Mouse (Mus musculus) neural tube, postnatal 0 days (tissue): ENCODE data around the gene Ehbp1l1. TPM values are rescaled to one million over a fixed set of nuclear protein-coding genes. Genes with fewer than 3 reads are reported as not detected.

Experiments
- microRNA-seq: library from miRNA; unstranded; fragments of <30 nt; microRNA quantifications from one replicate; pipeline ENCODE4, GENCODE M21; 2016
- polyA plus RNA-seq: library from polyadenylated mRNA; unstranded; fragments of >200 nt; fragmentation: Nextera tagmentation; extraction: Ambion mirVana; gene quantifications from 2 replicates; pipeline ENCODE4 v1.2.1, GENCODE M21; 2015

The Ehbp1l1 gene
- polyA plus RNA-seq, result 39.6 and 46.6 TPM in 2 replicates

DNA sequence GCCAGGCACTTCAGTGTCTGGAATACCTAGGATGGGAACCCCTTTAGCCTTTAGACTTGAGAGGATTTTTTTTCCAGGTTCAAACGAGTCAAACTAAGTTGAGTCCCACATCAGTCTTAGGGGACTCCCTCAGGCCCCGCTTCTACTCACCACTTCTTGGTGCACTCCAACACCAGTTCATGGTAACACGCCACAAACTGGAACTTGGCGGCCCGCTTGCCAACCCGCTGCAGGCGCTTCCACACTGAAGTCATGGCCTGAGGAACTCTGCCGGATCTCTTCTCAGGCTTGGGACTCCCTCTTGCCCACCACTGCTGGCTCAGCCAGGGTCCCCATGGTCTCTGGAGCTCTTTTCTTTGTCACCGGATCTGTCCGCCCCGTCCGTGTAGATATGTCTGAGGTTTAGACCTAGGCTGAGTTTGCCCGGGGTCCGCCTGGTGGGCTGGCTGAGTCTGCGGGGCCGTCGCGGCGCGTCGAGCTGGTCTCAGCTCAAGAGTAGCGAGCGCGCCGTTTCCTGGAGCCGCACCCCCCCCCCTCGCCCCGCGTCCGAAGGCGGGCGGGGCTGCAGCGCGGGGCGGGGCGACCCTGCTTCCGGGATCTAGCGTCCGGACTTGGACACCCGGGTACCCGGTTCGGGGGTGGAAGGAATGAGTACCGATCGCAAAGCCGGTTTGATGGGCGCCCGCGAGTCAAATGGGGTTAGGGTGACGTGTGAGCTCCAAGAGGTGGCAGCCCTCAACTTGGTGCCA lies at the start of gene Ehbp1l1:
Gene Ehbp1l1 (minus strand): TSS at position 551 of the 749 bp plus-strand sequence.

DNA sequence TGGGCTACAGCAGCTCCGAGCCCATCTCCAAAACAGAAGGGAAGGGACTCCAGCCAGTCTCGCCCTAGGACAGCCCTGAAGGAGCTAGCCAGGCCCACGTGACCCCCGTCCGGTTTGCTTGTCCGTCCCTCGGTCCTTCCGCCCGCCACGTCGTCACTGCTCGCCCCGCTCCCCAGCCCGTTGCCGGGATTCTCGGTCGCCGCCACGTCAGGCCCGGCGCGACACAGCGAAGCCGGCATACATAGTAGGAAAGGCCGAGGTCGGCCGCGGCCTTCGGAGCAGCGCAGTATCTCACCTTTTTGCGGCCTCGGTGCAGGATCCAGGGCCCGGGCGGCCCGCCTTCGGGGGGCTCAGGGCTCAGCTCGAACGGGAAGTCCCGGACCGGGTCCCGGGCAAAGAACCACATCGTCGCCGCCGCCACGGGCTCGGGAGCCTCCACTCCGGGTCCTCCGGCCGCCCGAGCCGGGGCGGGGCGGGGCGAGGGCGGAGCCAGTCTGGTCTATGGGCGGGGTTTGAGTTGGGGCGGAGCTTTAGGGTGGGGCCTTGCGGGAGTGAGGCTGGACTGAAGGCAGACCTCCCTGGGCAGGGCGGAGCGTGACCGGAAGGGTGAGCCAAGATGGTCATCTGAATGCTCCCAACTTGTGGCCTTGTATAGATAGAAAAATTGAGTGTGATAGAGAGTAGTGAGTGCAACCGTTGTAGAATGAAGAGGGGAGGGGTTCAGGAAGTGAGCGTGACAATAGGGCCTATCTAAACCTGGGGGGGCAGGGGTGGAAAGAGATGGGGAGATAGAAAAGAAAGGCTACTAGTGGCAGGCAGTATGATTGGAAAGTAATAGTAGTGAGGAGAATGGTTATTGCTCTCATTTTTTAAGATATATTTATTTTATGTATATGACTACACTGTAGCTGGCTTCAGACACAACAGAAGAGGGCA lies 45.1 kb upstream of the Ehbp1l1 start, which contains the start of gene Scyl1:
Gene Scyl1 (minus strand): TSS at position 495 of the 936 bp plus-strand sequence.

GRCm38 (mm10) chr19:5740320-5741317 lies 14.5 kb upstream of the Ehbp1l1 start, which contains the start of gene Ltbp3:
Gene Ltbp3 (plus strand): TSS chr19:5740904.

GRCm38 (mm10) chr19:5729444-5729815 lies 3.3 kb upstream of the Ehbp1l1 start, which contains the start of gene Fam89b:
Gene Fam89b (minus strand): TSS chr19:5729653.

GRCm38 (mm10) chr19:5704163-5704800 lies 21.8 kb downstream of the Ehbp1l1 start, which contains the start of gene Kcnk7:
Gene Kcnk7 (plus strand): TSS chr19:5704367.

GRCm38 (mm10) chr19:5688200-5689087 lies 37.7 kb downstream of the Ehbp1l1 start, which contains the start of the genes Map3k11 and Pcnx3:
Gene Map3k11 (plus strand): TSS chr19:5688742.
Gene Pcnx3 (minus strand): TSS chr19:5688908.

GRCm38 (mm10) chr19:5662981-5663913 lies 62.9 kb downstream of the Ehbp1l1 start, which contains the start of gene Sipa1:
Gene Sipa1 (minus strand): TSS chr19:5663707.

Small RNA genes within 50 kb of the gene (microRNA-seq; reads per million reads assigned to microRNA genes)
- not detected for gene Mir6987

Other genes starting within 250 kb of the Ehbp1l1 start
- gene Mus81, start 237.9 kb downstream of the Ehbp1l1 start, polyA plus RNA-seq, result 33.8 and 43.8 TPM in 2 replicates
- 2,893 and 3,202 TPM in 2 replicates for gene Cfl1, start 235.9 kb downstream of the Ehbp1l1 start, polyA plus RNA-seq
- gene 1700020D05Rik, start 222.5 kb downstream of the Ehbp1l1 start, polyA plus RNA-seq, result not detected in 2 replicates
- gene Snx32, start 215.8 kb downstream of the Ehbp1l1 start, polyA plus RNA-seq, result 74.9 and 90.0 TPM in 2 replicates
- gene Ovol1, start 165.7 kb downstream of the Ehbp1l1 start, polyA plus RNA-seq, result 0.25 TPM in 1 of 2 replicates, not detected in the other
- gene Ap5b1, start 158.3 kb downstream of the Ehbp1l1 start, polyA plus RNA-seq, result 3.7 and 3.8 TPM in 2 replicates
- 67.3 and 75.0 TPM in 2 replicates for gene Rnaseh2c, start 124.4 kb downstream of the Ehbp1l1 start, polyA plus RNA-seq
- gene Kat5, start 116.1 kb downstream of the Ehbp1l1 start, polyA plus RNA-seq, result 61.9 and 70.5 TPM in 2 replicates
- 27.0 and 30.9 TPM in 2 replicates for gene Rela, start 88.8 kb downstream of the Ehbp1l1 start, polyA plus RNA-seq
- 22.6 and 22.9 TPM in 2 replicates for gene Sipa1, start 62.6 kb downstream of the Ehbp1l1 start, polyA plus RNA-seq
- gene Map3k11, start 37.6 kb downstream of the Ehbp1l1 start, polyA plus RNA-seq, result 10.7 and 12.0 TPM in 2 replicates
- gene Pcnx3, start 37.4 kb downstream of the Ehbp1l1 start, polyA plus RNA-seq, result 16.5 and 22.2 TPM in 2 replicates
- 0.25 and 0.53 TPM in 2 replicates for gene Kcnk7, start 21.9 kb downstream of the Ehbp1l1 start, polyA plus RNA-seq
- 111 and 124 TPM in 2 replicates for gene Fam89b, start 3.3 kb upstream of the Ehbp1l1 start, polyA plus RNA-seq
- 20.0 and 20.8 TPM in 2 replicates for gene Ltbp3, start 14.6 kb upstream of the Ehbp1l1 start, polyA plus RNA-seq
- 75.6 and 85.9 TPM in 2 replicates for gene Scyl1, start 45.1 kb upstream of the Ehbp1l1 start, polyA plus RNA-seq
- 12.2 and 12.5 TPM in 2 replicates for gene Frmd8, start 149.0 kb upstream of the Ehbp1l1 start, polyA plus RNA-seq
- 2.9 TPM in 2 replicates for gene Slc25a45, start 151.5 kb upstream of the Ehbp1l1 start, polyA plus RNA-seq
- gene Tigd3, start 167.8 kb upstream of the Ehbp1l1 start, polyA plus RNA-seq, result 6.3 and 8.0 TPM in 2 replicates
- 49.1 and 55.8 TPM in 2 replicates for gene Dpf2, start 186.7 kb upstream of the Ehbp1l1 start, polyA plus RNA-seq
- gene Cdc42ep2, start 198.5 kb upstream of the Ehbp1l1 start, polyA plus RNA-seq, result 18.7 and 21.8 TPM in 2 replicates
- gene Pola2, start 237.9 kb upstream of the Ehbp1l1 start, polyA plus RNA-seq, result 15.5 and 17.6 TPM in 2 replicates